Mouse (Mus musculus): ENCODE measurements around the gene Slc38a10. TPM values are rescaled to one million over a fixed set of nuclear protein-coding genes. Genes with fewer than 3 reads are reported as not detected.

The Slc38a10 gene
- polyA plus RNA-seq, 1 experiment from 2014 or later = 83.7 TPM

DNA sequence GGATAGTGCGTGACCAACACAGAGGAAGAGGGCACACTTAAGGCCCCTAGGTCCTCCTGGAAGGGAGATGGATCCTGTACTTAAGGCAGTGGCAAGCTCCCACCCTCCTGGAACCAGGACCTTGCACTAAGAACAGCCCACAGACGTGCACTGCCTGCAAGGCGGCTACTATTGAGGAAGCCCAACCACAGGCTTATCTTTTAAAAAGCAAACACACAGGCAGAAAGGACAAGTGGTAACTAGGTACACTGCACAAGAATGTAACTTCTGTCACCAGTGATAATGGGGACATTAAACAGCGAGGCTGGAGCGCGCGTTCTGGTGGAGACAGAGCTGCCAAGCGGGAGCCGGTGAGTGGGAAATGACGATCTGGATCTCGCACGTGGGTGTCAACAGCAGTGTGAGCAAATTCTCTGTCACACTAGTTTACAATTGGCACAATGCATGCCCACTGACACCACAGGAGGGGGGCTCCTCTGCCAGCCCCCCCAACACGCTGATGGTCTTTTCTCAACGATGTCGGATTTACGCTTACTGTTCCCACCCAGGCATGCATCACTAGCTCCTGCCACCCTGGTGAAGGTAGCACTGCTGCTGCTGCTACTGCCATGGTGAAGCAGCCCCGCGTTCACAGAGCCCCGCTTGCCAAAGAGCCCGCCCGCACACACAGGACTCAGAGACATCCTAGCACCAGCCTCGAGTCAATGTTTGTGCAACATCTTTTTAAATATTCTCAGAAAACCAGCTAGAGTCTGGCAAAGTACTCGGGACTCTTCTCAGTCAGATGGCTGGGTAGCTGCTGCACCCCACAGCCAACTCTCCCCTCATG is 14.1 kb downstream of the Slc38a10 start:
- ATAC-seq (ENCODE audit: extremely low read depth, insufficient number of reproducible peaks, low FRiP score, low TSS enrichment) = peak; percentile 28; the same call in 1 of the 2 replicates
- Histone ChIP-seq H3K4me2 (peak overlapping the region; percentile 48), H3K4me3 (0 out of 2 replicates have a peak overlapping the region, but pooled peaks have one; percentile 0), H3K4me1 (peaks cover 71% of the 10 kb centered on the region), H3K36me3 (peaks cover 45% of the 10 kb centered on the region), H3K9ac (peak overlapping the region; percentile 66), H3K9me3 (no peaks in the 10 kb centered on the region), H3K27me3 (replicated peaks) (no peaks in the 10 kb centered on the region), H3K27ac (replicated peaks) (peak overlapping the region; percentile 88)
- 36% methylated on average over 23 of the region's 23 CpGs for WGBS

DNA sequence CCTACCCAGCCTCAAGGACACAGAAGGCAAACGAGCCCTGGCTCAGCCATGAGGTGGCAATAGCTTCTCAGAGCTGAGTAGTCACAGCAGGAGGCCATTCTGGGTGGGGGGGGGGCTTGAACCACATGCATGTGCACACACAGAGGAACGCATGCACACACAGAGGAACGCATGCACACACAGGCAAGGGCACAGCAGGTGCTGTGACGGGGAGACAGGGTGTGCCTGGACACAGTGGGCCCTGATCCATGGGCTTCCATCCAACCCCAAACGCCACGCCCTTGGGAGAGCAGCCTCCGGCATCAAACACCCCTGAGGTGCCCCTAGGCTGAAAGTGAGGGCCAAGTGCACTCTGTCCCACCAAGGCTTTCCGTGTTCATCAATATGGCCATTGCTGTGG is 15.0 kb downstream of the Slc38a10 start:
- H3K27ac ChIP-seq (replicated peaks) = peak overlapping the region; percentile 88
- no peaks in the 10 kb centered on the region for H3K9me3 ChIP-seq
- no peaks in the 10 kb centered on the region for H3K27me3 ChIP-seq (replicated peaks)
- peaks cover 53% of the 10 kb centered on the region for H3K36me3 ChIP-seq
- ATAC-seq (ENCODE audit: extremely low read depth, insufficient number of reproducible peaks, low FRiP score, low TSS enrichment) = no peak
- peaks cover 68% of the 10 kb centered on the region for H3K4me1 ChIP-seq
- no peak overlapping the region for H3K4me3 ChIP-seq
- peak overlapping the region; percentile 63; the same call in 1 of the 2 replicates for H3K9ac ChIP-seq
- peak overlapping the region; percentile 48 for H3K4me2 ChIP-seq
- 79% methylated on average over 8 of the region's 8 CpGs for WGBS

DNA sequence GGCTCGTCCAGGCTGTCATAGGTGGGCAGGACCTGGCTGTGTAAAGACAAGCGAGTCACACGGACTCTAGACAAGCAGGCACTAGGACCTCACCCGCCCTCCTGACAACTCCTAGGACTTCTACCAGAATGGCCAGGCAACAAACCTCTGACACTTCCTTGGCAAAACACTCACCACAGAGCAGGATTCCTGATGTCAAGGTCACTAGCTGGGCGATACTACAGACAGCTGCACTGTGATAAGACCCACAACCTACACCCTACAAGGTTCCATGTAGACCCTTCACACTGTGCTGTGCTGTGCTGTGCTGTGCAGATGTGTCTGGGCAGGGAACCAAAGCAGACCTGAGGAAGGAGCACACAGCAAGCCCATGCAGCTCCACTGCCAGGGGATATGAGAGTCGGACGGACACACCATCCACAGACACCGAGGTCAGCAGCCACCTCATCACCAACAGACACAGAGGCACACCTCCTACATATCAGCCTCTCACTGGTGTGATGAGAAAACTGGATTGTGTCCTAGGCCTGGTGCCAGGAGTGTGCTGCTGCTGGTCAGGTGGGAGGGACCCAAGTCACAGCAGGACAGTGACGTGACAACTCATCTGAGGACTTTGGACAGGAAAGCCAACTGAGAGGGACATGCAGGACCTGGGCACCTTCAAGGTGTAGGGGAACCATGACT is 16.2 kb downstream of the Slc38a10 start:
- peak overlapping the region; percentile 88 for H3K27ac ChIP-seq (replicated peaks)
- H3K9ac ChIP-seq = peak overlapping the region; percentile 42; the same call in 1 of the 2 replicates
- H3K4me3 ChIP-seq = no peak overlapping the region
- H3K4me2 ChIP-seq = no peak overlapping the region
- ATAC-seq (ENCODE audit: extremely low read depth, insufficient number of reproducible peaks, low FRiP score, low TSS enrichment) = 0 out of 2 replicates have a peak, but pooled peaks have one; percentile 10
- peaks cover 57% of the 10 kb centered on the region for H3K36me3 ChIP-seq
- 37% methylated on average over 9 of the region's 9 CpGs for WGBS
- H3K4me1 ChIP-seq = peaks cover 60% of the 10 kb centered on the region
- no peaks in the 10 kb centered on the region for H3K27me3 ChIP-seq (replicated peaks)
- H3K9me3 ChIP-seq = no peaks in the 10 kb centered on the region

DNA sequence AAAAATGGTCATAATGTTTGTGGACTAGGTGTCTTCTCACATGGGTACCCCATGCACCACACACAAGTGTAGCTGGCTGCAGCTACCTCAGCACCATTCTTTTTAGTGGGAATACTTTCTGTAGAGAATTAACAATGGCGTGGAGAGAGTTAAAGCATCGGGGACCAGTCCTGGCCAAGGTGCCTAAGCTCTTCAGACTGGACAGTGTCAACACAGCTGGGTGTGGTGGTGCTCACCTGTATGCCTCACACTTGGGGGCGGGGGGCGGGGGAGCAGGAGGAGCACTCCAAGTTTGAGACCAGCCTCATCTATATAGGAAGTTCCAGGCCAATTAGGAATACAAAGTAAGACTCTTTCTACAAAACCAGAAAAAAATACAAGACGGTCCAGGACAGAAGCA is 17.0 kb downstream of the Slc38a10 start:
- peaks cover 62% of the 10 kb centered on the region for H3K36me3 ChIP-seq
- no peak overlapping the region for H3K4me2 ChIP-seq
- no peak overlapping the region for H3K4me3 ChIP-seq
- ATAC-seq (ENCODE audit: extremely low read depth, insufficient number of reproducible peaks, low FRiP score, low TSS enrichment) = no peak
- no peak overlapping the region for H3K9ac ChIP-seq
- WGBS = 89% methylated on average over 5 of the region's 5 CpGs
- H3K27ac ChIP-seq (replicated peaks) = peak overlapping the region; percentile 88
- peaks cover 53% of the 10 kb centered on the region for H3K4me1 ChIP-seq
- no peaks in the 10 kb centered on the region for H3K27me3 ChIP-seq (replicated peaks)
- no peaks in the 10 kb centered on the region for H3K9me3 ChIP-seq

DNA sequence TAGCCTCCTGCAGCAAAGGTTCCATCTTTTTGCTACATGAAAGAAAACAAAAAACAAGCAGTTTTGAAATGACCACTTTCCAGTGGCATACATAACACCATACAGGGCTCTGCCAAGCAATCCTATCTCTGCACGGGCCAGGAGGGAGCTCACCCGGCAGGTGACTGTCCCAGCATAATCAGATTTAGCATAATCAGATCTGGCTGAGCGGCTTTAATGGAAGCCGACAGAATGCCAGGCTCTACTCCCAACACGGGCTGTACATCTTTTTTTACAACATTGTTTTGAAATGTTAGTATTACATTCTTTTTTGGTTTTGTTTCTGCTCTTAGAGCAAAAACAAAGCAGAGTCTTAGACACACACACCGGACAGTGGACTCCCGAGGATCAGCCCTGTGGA is 21.9 kb downstream of the Slc38a10 start:
- H3K27me3 ChIP-seq (replicated peaks) = no peaks in the 10 kb centered on the region
- H3K4me1 ChIP-seq = peaks cover 4% of the 10 kb centered on the region
- ATAC-seq (ENCODE audit: extremely low read depth, insufficient number of reproducible peaks, low FRiP score, low TSS enrichment) = no peak
- no peak overlapping the region for H3K4me2 ChIP-seq
- H3K9me3 ChIP-seq = no peaks in the 10 kb centered on the region
- peaks cover 91% of the 10 kb centered on the region for H3K36me3 ChIP-seq
- WGBS = 86% methylated on average over 7 of the region's 7 CpGs
- H3K9ac ChIP-seq = no peak overlapping the region
- H3K4me3 ChIP-seq = no peak overlapping the region
- no peak overlapping the region for H3K27ac ChIP-seq (replicated peaks)

DNA sequence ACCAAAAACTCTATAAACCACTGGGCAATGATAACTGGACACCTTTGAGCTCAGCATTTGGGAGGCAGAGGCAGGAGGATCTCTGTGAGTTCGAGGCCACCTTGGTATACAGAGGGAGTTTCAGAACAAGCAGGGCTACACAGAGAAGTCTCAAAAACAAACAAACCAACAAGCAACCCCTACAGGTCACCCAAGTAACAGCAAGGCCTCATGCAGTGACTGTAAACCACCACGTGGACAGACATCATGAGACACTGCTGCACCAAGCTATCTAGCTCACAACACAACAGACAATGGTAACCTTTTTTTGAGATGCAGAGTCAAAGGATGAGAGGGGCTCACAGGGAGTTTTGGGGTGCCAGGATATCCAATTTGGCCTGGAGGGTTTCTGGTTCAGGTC is 24.3 kb downstream of the Slc38a10 start:
- no peak overlapping the region for H3K4me3 ChIP-seq
- H3K4me2 ChIP-seq = no peak overlapping the region
- peaks cover 91% of the 10 kb centered on the region for H3K36me3 ChIP-seq
- no peak overlapping the region for H3K9ac ChIP-seq
- no peaks in the 10 kb centered on the region for H3K4me1 ChIP-seq
- no peak overlapping the region for H3K27ac ChIP-seq (replicated peaks)
- 86% methylated on average over 2 of the region's 2 CpGs for WGBS
- no peak for ATAC-seq (ENCODE audit: extremely low read depth, insufficient number of reproducible peaks, low FRiP score, low TSS enrichment)
- no peaks in the 10 kb centered on the region for H3K9me3 ChIP-seq
- no peaks in the 10 kb centered on the region for H3K27me3 ChIP-seq (replicated peaks)

DNA sequence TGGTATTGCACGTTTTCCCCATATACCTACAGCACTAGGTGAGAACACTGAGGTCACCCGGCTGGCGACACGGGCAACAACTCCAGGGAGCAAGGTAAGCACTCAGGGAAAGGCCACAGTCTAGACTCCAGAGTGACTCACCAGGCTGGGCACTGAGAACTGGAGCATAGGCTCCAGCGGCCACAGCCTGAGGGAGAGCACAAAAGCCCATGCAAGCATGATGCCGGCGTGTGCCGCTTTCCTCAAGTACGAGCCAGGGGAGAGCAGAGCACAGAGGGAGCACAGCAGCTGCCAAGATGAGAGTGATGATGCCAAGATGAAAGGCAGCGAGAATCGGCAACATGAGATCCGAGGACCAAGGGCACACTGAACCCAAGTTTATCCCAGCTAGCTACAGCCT is 29.0 kb downstream of the Slc38a10 start:
- Histone ChIP-seq H3K27ac (replicated peaks) (no peak overlapping the region), H3K4me2 (no peak overlapping the region), H3K27me3 (replicated peaks) (no peaks in the 10 kb centered on the region), H3K4me3 (no peak overlapping the region), H3K9me3 (no peaks in the 10 kb centered on the region), H3K4me1 (peaks cover 20% of the 10 kb centered on the region), H3K36me3 (peaks cover 77% of the 10 kb centered on the region), H3K9ac (no peak overlapping the region)
- ATAC-seq (ENCODE audit: extremely low read depth, insufficient number of reproducible peaks, low FRiP score, low TSS enrichment) = no peak
- WGBS = 80% methylated on average over 12 of the region's 12 CpGs

DNA sequence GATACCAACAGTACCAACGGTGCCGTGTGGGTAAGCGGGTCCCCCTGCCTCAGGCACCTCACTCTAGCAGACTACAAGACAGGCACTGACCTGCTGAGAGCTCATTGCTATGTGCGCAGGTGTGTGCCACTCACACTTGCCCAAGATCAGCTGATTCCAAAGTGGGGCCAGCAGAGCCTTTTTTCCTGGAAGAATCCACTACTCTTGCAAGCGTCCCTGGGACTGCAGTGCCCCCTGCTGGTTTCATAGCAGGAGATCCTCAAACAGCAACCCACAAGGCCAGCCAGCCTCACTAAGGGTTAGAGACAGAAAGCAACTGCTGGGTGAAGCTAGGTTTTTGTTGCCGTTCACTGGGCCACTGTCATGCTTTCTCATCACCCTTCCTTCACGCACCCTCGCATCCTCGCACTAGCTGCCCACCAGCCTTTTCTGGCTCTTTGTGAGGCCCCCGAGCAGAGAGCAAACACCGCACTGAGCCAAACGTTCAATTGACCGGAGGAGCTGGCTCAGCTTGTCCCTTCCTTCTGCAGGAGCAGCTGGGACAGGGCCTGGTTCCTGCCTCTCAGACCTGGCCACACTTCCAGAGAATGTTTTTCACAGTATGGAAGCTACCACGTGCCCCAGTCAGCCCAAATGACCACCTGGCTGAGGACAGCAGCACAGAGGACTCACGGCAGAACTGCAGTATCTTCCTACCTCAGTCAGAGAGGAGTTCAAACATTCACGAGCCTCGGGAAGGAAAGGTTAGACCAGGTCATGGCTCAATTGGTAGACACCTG is 30.3 kb downstream of the Slc38a10 start:
- peak overlapping the region; percentile 46; the same call in 1 of the 2 replicates for H3K27ac ChIP-seq (replicated peaks)
- ATAC-seq (ENCODE audit: extremely low read depth, insufficient number of reproducible peaks, low FRiP score, low TSS enrichment) = no peak
- no peaks in the 10 kb centered on the region for H3K9me3 ChIP-seq
- peak overlapping the region; percentile 50 for H3K9ac ChIP-seq
- H3K4me2 ChIP-seq = no peak overlapping the region
- 80% methylated on average over 17 of the region's 17 CpGs for WGBS
- H3K4me1 ChIP-seq = peaks cover 20% of the 10 kb centered on the region
- H3K36me3 ChIP-seq = peaks cover 78% of the 10 kb centered on the region
- no peak overlapping the region for H3K4me3 ChIP-seq
- H3K27me3 ChIP-seq (replicated peaks) = no peaks in the 10 kb centered on the region

DNA sequence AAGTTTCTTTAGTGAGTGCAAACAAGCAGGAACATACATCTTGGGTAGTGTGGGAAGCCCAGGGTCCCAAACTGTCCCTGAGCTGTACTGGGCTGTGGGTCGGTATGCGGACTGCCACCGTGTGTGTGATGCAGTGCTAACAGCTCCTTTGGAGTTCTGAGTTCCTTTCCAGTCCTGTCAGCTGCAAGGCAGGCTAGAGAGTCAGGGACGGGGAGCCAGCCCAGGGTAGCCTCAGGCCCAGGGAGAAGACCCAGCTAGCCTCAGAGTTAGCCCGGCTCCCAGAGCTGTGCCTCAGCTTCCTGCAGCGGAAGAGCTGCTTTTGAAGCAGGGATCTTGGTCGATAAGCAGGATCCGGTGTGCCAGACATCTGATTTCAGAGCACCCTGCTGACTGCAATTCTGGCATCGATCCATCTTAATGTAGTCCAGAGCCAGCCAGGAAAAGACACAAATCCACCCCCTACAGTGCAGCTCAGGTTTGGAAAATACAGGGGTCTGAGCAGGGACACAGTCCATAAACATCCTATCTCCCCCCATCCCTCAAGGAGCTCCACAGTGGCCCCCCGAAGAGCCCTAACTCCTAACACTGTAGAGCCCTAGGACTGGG is 31.1 kb downstream of the Slc38a10 start:
- Histone ChIP-seq H3K36me3 (peaks cover 81% of the 10 kb centered on the region), H3K27ac (replicated peaks) (peak overlapping the region; percentile 46), H3K4me1 (peaks cover 20% of the 10 kb centered on the region), H3K27me3 (replicated peaks) (no peaks in the 10 kb centered on the region), H3K9ac (peak overlapping the region; percentile 50), H3K4me3 (no peak overlapping the region), H3K9me3 (no peaks in the 10 kb centered on the region), H3K4me2 (no peak overlapping the region)
- no peak for ATAC-seq (ENCODE audit: extremely low read depth, insufficient number of reproducible peaks, low FRiP score, low TSS enrichment)
- 57% methylated on average over 10 of the region's 10 CpGs for WGBS

DNA sequence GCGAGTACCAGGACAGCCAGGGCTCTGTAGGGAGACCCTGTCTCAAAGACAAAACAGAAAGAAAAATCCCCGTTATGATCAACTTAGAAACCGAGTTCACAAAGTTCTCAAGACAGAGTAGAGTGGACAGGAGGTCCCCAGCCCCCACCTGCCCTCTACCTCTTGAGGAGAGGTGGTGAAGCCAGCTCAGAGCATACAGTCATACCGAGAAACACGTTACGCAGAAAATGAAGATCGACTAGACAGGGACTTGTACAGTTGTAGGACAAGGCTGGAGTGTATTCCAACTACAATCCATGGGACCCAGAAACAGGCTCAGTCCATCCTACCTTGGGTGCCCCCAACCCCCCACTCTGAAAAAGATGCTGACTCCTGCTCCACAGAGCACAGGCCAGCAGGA is 32.0 kb downstream of the Slc38a10 start:
- Histone ChIP-seq H3K4me3 (no peak overlapping the region), H3K27me3 (replicated peaks) (no peaks in the 10 kb centered on the region), H3K9me3 (no peaks in the 10 kb centered on the region), H3K36me3 (peaks cover 80% of the 10 kb centered on the region), H3K4me2 (no peak overlapping the region), H3K9ac (no peak overlapping the region), H3K27ac (replicated peaks) (no peak overlapping the region), H3K4me1 (peaks cover 23% of the 10 kb centered on the region)
- 89% methylated on average over 7 of the region's 7 CpGs for WGBS
- ATAC-seq (ENCODE audit: extremely low read depth, insufficient number of reproducible peaks, low FRiP score, low TSS enrichment) = no peak

DNA sequence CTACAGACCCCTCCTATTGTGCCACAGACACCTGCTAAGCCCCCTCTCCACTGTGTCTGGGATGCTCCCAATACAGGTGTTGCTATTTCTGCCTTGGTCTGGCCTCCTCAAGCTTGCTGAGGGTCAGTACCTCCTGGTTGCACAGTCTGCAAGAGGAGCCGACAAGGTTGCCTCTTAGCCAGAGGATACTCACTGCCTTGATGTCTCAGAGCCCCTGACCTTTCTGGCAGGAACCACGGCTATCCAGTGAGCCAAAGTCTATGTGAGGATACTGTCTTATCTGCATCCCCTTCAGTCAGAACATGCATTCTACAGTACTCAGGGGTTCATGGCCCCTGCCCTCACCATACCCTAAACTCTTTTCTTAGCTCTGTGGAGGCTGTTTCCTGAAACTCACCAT is 33.5 kb downstream of the Slc38a10 start:
- H3K36me3 ChIP-seq = peaks cover 67% of the 10 kb centered on the region
- no peak overlapping the region for H3K27ac ChIP-seq (replicated peaks)
- peaks cover 38% of the 10 kb centered on the region for H3K4me1 ChIP-seq
- H3K4me3 ChIP-seq = no peak overlapping the region
- no peaks in the 10 kb centered on the region for H3K9me3 ChIP-seq
- H3K4me2 ChIP-seq = no peak overlapping the region
- no peak for ATAC-seq (ENCODE audit: extremely low read depth, insufficient number of reproducible peaks, low FRiP score, low TSS enrichment)
- no peak overlapping the region for H3K9ac ChIP-seq
- no peaks in the 10 kb centered on the region for H3K27me3 ChIP-seq (replicated peaks)
- whole genome bisulfite sequencing = 76% methylated on average over 2 of the region's 2 CpGs
